Mouse (Mus musculus) limb, embryonic 11.5 days (tissue): Measurements from ENCODE around the gene Ppp1r14a. TPM values are rescaled to one million over a fixed set of nuclear protein-coding genes. Genes with fewer than 3 reads are reported as not detected.

Experiments
- ATAC-seq: fragments of 200-750 bp; cut with Nextera tagmentation; 2 replicates; pipeline ENCODE4 v1.8.0; 2017; ENCODE audit warnings: low read depth; ENCODE audit not compliant: insufficient number of reproducible peaks, low FRiP score, low TSS enrichment
- DNase-seq: peaks from one replicate; pipeline ENCODE4 v3.0.0-alpha.2; 2015; ENCODE audit warnings: low spot score
- H3K27ac ChIP-seq: fragments of 300-500 bp; sonication (generic); replicated peaks from 2 replicates; pipeline ENCODE4 v1.5.1; 2014; ENCODE audit warnings: low read depth, mild to moderate bottlenecking, low read length
- H3K27me3 ChIP-seq: fragments of 300-500 bp; sonication (generic); 2 replicates; pipeline ENCODE4 v1.6.1; 2014; ENCODE audit warnings: mild to moderate bottlenecking, low read length, mixed read lengths; ENCODE audit not compliant: control insufficient read depth, insufficient read depth
- H3K36me3 ChIP-seq: fragments of 300-500 bp; sonication (generic); 2 replicates; pipeline ENCODE4 v1.6.1; 2014; ENCODE audit warnings: mild to moderate bottlenecking, low read length, moderate library complexity, mixed read lengths; ENCODE audit not compliant: control insufficient read depth, insufficient read depth
- H3K4me1 ChIP-seq: fragments of 300-500 bp; sonication (generic); 2 replicates; pipeline ENCODE4 v1.6.1; 2014; ENCODE audit warnings: low read length, mixed read lengths; ENCODE audit not compliant: control insufficient read depth, insufficient read depth
- H3K4me2 ChIP-seq: fragments of 300-500 bp; sonication (generic); 2 replicates; pipeline ENCODE4 v1.6.1; 2014; ENCODE audit warnings: low read depth, mild to moderate bottlenecking, moderate library complexity; ENCODE audit not compliant: severe bottlenecking
- H3K4me3 ChIP-seq: fragments of 300-500 bp; sonication (generic); 2 replicates; pipeline ENCODE4 v1.5.1; 2014; ENCODE audit warnings: low read depth, low read length
- H3K9ac ChIP-seq: fragments of 300-500 bp; sonication (generic); 2 replicates; pipeline ENCODE4 v1.6.1; 2014; ENCODE audit warnings: mild to moderate bottlenecking, low read length
- H3K9me3 ChIP-seq: fragments of 300-500 bp; sonication (generic); 2 replicates; pipeline ENCODE4 v1.6.1; 2016; ENCODE audit warnings: low read length; ENCODE audit not compliant: control insufficient read depth
- WGBS: fragments of 180-500 bp; shearing (Covaris S2); extraction: QIAGEN DNeasy Blood & Tissue Kit; methylation state at CpG from one replicate; pipeline ENCODE4 v1.1.7; 2014; 5-methylcytosine and 5-hydroxymethylcytosine counted together
- polyA plus RNA-seq: library from polyadenylated mRNA; unstranded; fragments of >200 nt; fragmentation: Nextera tagmentation; extraction: Ambion mirVana; gene quantifications from 2 replicates; pipeline ENCODE4 v1.2.1, GENCODE M21; 2014

Ppp1r14a gene
- polyA plus RNA-seq, 1 experiment from 2014 or later: 3.5 TPM

DNA sequence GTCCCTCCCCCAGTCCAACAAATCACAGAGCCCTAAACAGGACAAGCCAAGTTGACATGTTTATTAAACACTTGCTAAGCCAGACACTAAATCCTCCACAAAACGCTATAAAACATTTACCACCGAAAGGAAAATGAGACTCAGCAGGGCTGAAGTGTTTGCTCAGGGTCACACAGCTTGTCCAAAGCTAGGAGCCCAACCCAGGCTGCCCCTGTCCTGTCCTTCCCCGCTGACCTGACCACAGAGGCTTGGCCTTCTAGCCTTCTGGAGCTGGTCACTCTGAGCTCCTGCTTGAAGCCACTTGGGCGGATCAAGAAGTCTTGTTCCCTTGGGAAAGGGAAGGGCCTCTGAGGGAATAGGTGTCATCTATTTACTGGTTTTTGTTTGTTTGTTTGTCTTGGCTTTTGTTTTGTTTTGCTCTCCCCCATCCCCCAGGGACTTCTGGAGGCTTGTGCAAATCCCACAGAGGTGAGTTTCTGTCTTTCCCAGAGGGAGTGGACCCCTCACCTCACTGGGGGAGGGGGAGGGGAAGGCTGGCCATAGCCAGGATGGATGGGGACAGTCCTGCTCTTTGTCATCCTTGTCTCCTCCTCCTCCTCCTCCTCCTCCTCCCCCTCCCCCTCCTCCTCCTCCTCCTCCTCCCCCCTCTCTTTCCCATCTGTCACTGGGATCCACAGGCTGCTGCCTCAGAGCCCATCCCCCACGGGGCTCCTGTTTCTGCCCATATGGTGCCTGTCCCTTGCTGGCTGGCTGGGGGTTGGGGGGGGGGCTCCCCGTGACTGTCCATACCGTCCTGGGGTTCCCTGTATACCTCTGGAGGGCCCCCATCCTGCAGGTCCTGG, 2.7 kb downstream of the Ppp1r14a start:
- Histone ChIP-seq H3K36me3 (no peaks in the 10 kb centered on the region), H3K9me3 (no peaks in the 10 kb centered on the region), H3K4me1 (peaks cover 30% of the 10 kb centered on the region), H3K4me2 (no peak overlapping the region), H3K4me3 (no peak overlapping the region), H3K27ac (no peak overlapping the region), H3K27me3 (peaks cover 3% of the 10 kb centered on the region; the same call in 1 of the 2 replicates), H3K9ac (no peak overlapping the region)
- ATAC-seq: 0 out of 2 replicates have a peak, but pooled peaks have one; percentile 24
- DNase-seq: no peak
- WGBS: 4% methylated on average over 6 of the region's 7 CpGs

DNA sequence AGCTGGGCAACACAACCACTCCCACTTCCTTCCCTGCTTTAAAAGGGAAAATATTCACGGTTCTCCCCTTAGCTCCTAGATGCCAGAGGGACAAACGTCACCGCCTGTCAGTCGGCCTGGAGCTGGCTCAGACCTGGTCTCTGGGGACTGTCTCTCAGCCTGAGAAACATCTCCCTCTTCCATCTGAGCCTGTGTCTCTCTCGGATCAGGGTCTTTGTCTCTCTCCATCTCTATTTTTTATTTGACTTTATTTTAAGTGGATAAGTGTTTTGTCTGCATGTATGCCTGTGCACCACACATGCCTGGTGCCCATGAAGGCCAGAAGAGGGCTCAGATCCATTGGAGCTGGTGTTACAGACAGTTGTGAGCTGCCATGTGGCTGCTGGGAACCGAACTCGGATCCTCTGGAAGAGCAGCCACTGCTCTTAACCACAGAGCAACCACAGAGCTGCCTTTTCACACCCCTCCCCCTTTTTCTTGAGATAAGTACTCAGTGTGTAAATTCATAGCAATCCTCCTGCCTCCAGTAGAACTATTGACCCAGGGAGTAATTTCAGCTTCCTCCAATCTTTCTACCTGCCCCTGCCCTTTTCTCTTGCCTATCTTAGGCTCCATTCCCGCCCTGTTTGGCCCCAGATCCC, 3.5 kb downstream of the Ppp1r14a start:
- Histone ChIP-seq H3K9me3 (no peaks in the 10 kb centered on the region), H3K27ac (no peak overlapping the region; the same call in 1 of the 2 replicates), H3K4me3 (no peak overlapping the region), H3K36me3 (no peaks in the 10 kb centered on the region), H3K9ac (no peak overlapping the region), H3K4me1 (peaks cover 30% of the 10 kb centered on the region), H3K27me3 (peaks cover 3% of the 10 kb centered on the region; the same call in 1 of the 2 replicates), H3K4me2 (no peak overlapping the region)
- WGBS: 18% methylated on average over 8 of the region's 8 CpGs
- DNase-seq: no peak
- ATAC-seq: 0 out of 2 replicates have a peak, but pooled peaks have one; percentile 5

DNA sequence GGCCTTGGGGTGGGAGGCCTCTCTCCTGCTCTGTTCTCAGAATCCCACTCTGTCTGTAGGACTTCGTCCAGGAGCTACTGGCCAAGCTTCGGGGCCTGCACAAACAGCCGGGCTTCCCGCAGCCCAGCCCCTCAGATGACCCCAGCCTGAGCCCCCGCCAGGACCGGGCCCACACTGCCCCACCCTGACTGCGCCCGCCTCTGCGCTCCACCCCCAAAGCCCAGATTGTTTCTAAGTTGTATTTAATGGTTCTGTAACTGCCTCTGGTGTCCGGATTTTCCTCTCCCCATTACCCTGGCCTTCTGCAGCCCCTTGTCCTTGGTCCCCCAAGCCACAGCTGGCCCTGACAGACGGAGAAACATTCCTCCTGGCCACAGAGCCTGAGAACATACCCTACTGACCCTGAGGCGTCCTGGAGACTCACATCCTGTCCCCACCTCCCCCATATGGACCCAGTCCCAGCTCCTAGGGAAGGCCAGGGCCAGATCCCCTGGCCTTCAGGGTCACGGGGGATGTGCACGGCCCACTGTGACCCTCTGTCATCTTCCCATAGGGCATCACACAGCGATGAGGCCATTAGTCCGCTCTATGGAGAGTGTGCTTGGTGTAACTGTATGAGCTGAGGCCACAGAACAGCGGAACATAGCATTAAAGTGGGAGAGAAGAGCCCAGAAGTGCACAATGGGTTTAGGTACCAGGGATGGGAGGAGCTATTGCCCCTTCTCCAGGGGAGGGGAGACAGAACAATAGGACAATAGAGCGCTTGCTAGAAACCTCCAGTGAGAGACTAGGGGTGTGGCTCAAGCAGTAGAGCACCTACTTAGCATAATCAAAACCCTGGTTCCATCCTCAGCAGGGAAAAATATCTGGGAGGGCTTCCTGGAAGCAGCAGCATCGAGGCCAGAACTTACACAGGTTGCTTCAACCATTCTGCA, 4.3 kb downstream of the Ppp1r14a start:
- Histone ChIP-seq H3K27me3 (peaks cover 3% of the 10 kb centered on the region; the same call in 1 of the 2 replicates), H3K27ac (peak overlapping the region; percentile 39; the same call in 1 of the 2 replicates), H3K9ac (0 out of 2 replicates have a peak overlapping the region, but pooled peaks have one; percentile 22), H3K36me3 (no peaks in the 10 kb centered on the region), H3K4me1 (peaks cover 30% of the 10 kb centered on the region), H3K9me3 (no peaks in the 10 kb centered on the region), H3K4me3 (no peak overlapping the region), H3K4me2 (no peak overlapping the region)
- ATAC-seq (no peak), DNase-seq (no peak)
- WGBS: 26% methylated on average over 19 of the region's 19 CpGs

DNA sequence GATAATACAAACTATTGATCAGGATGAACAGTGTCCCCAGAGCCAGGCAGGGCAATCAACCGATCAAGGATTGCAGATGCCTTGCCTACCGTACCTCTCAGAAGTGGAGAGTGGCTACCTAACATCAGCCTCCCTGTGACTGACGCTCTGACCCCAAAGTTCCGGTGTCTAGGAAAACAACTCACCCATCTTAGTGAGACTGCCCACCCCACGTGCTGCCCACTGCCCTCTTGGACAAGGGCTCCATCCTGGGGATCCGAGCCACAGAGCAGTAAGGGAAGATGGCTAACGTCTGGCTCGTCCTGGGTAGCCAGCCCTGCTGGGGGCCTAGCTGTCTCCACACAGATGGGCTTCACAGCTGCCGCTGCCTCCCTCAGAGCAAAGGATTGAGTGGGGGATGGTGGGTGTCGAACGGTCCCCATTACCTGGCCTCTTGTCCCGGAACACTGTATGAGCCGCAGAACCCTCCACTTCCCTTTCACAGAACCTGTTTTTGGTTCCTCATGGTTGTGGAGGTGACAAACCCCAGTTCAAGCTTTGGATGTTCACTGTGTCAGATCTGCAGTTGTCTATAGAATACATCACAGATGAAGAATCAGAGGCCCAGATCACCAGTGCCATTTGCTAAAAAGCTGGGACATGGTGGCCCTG, 5.1 kb downstream of the Ppp1r14a start:
- WGBS: 66% methylated on average over 13 of the region's 13 CpGs
- Histone ChIP-seq H3K27ac (no peak overlapping the region), H3K27me3 (peaks cover 3% of the 10 kb centered on the region; the same call in 1 of the 2 replicates), H3K9me3 (no peaks in the 10 kb centered on the region), H3K9ac (no peak overlapping the region), H3K36me3 (no peaks in the 10 kb centered on the region), H3K4me2 (no peak overlapping the region), H3K4me1 (peaks cover 30% of the 10 kb centered on the region), H3K4me3 (no peak overlapping the region)
- ATAC-seq: no peak
- no peak for DNase-seq

DNA sequence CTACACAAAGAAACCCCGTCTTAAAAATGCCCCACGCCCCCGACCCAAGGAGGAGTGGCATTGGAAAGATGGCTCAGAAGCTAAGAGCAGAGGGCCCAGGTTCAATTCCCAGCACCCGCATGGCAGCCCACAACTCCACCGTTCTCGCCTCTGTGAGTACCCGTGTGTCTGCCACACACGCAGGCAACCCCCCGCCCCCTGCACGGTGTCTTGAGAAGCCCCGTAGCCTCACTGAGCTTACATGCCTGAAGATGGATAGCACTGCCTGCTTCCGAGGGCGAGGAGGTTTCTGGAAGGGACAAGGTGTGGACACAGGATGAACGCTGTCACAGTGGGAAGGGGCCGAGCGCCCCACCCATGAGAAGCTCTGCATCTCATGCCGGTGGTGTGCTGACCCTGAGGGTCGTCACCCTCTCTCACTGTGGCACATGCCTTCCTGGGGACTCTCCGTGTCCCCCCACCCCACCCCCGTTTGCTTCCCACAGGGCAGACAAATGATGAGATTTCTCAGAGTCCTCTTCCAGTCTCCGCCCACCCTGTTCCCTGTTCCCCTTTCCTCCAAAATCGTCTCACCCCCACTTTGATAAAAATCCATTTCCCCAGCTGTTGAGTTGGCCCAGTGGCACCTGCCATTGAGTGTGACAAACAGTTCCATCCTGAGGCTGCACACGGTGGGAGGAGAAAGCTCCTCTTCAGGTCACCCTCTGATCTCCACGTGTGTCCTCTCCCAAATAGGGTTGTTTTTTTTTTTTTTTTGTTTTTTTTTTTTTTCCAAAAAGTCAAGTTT, 6.9 kb downstream of the Ppp1r14a start:
- Histone ChIP-seq H3K4me2 (no peak overlapping the region), H3K4me3 (no peak overlapping the region), H3K9ac (no peak overlapping the region), H3K27me3 (no peaks in the 10 kb centered on the region), H3K4me1 (peaks cover 25% of the 10 kb centered on the region), H3K36me3 (no peaks in the 10 kb centered on the region), H3K27ac (no peak overlapping the region), H3K9me3 (no peaks in the 10 kb centered on the region)
- DNase-seq (no peak), ATAC-seq (no peak)
- WGBS: 78% methylated on average over 24 of the region's 24 CpGs

DNA sequence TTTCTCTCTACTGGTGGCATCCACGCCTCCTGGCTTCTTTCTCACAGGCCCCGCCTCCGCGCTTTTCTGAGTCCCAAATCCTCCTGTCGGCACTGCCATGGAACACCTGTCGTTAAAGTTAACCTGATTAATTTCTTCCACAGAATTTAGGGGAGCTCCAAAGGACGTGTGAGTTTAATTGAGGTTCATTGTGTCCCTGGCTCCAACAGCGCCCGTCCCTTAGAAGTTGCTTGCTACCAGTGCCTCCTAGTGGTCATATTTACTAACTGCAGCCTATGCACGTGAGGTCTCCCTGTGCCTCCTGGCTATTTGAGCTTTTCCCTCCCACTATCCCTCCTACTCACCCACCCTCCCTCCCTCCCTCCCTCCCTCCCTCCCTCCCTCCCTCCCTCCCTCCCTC, 7.9 kb downstream of the Ppp1r14a start:
- Histone ChIP-seq H3K4me3 (no peak overlapping the region), H3K36me3 (no peaks in the 10 kb centered on the region), H3K9me3 (no peaks in the 10 kb centered on the region), H3K4me2 (no peak overlapping the region), H3K27me3 (no peaks in the 10 kb centered on the region), H3K9ac (no peak overlapping the region), H3K4me1 (peaks cover 16% of the 10 kb centered on the region), H3K27ac (no peak overlapping the region)
- no peak for ATAC-seq
- peak; percentile 79 for DNase-seq
- WGBS: 10% methylated on average over 10 of the region's 10 CpGs

DNA sequence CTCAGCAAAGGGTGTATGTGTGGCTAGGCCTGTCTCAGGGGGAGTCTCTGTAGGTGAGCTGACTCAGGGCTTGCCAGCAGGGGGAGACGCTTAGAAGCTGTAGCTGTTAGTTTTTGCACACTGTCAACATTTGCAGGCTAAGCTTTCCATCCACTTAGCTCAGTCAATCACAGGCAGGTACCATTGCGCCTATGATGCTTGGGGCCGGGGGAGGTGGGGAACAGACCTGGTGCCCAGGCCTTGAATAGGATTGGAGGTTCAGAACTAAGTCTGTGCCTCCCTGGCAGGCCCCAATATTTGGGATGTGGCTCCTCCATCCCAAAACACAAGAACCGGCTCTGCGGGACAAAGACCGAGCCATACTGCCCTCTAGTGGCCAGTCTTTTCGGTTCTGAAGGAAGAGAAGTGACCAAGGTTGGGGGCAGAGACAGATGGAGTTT, 12.0 kb downstream of the Ppp1r14a start:
- Histone ChIP-seq H3K4me3 (no peak overlapping the region), H3K4me1 (peaks cover 16% of the 10 kb centered on the region), H3K9ac (no peak overlapping the region), H3K9me3 (no peaks in the 10 kb centered on the region), H3K27ac (no peak overlapping the region), H3K36me3 (no peaks in the 10 kb centered on the region; the same call in 1 of the 2 replicates), H3K4me2 (peak overlapping the region; percentile 34), H3K27me3 (no peaks in the 10 kb centered on the region)
- 2% methylated on average over 7 of the region's 7 CpGs for WGBS
- ATAC-seq (no peak), DNase-seq (peak; percentile 89)
